Mouse (Mus musculus) heart, adult 18-20 months (tissue): ENCODE measurements around the gene Rbms3. TPM values are rescaled to one million over a fixed set of nuclear protein-coding genes. Genes with fewer than 3 reads are reported as not detected.
A peak's percentile ranks its signal among the peaks of the same experiment; 100 is the strongest.

Experiments used
- DNase-seq, 2 experiments: peaks; one replicate each; pipeline ENCODE4 v3.0.0; 2021 to 2022; ENCODE audit warnings: mixed read lengths in 1 of 2
- total RNA-seq, 2 experiments: library from RNA; stranded (reverse); gene quantifications; 2 replicates each; pipeline ENCODE4 v1.2.3; 2021

Gene Rbms3
- total RNA-seq, 2 experiments from 2014 or later: 7.3 to 9.5 TPM

GRCm38 (mm10) chr9:117484396-117484795 lies 145.3 kb downstream of the Rbms3 start:
- DNase-seq: no peak

GRCm38 (mm10) chr9:117476753-117477152 lies 153.0 kb downstream of the Rbms3 start:
- DNase-seq: no peak

DNA sequence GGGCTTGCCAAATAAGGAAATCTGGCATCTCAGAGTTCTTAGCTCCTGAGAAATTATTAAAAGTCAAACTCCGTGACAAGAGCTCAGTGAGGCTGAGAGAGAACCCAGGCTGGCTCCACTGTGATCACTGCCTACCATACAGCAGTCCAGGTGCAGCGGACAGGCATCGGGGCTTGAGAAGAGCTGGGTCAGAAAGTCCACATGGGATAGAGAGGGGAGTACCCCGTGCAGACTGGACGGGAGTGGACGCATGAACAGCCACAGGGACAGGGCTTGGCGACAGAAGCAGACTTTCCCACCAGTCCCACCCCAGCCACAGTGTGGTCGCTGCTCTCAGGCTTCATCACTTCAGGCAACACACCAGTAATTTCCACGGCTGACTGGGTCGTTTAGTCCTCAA lies 176.9 kb downstream of the Rbms3 start:
- no peak for DNase-seq

DNA sequence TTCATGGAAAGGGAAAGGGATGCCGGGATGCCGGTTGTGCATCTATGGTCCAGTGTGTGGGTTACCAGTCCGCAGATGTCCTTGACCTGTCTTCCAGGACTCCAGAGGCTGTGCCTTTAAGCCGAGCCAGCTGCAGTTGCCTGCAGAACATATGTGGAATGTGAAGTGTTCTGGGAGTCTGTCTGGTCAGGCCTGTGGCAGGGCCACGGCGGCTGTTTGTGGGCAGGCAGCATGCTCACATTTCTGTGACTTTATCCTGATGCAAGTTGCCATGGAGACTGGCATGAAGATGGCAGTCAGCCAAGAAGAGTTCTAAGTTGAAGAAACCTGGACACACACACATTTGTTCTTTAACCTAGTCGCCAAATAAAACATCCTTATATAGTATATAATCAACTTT lies 187.1 kb downstream of the Rbms3 start:
- DNase-seq: no peak

DNA sequence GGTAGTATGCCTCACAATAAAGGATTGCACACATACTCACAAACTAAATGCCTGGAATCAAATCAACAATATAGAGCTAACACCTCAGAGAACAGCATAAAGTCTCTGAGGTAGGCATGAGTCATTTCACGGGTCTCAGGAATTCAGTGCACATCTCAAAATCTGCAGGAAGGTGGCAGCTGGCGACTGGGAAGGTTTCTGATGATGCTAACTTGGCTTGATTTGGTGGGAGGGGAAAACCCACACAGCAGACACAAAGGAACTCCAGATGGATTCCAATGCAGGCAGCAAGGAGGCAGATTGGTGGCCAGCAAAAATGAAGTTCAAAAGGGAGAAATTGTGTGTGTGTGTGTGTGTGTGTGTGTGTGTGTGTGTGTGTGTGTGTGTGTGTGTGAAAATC lies 193.9 kb downstream of the Rbms3 start:
- DNase-seq: no peak

- no peak for DNase-seq
These were observed 199.0 kb downstream of the Rbms3 start for GRCm38 (mm10) chr9:117430670-117431069.

GRCm38 (mm10) chr9:117429217-117430105 lies 200.3 kb downstream of the Rbms3 start:
- no peak for DNase-seq

DNA sequence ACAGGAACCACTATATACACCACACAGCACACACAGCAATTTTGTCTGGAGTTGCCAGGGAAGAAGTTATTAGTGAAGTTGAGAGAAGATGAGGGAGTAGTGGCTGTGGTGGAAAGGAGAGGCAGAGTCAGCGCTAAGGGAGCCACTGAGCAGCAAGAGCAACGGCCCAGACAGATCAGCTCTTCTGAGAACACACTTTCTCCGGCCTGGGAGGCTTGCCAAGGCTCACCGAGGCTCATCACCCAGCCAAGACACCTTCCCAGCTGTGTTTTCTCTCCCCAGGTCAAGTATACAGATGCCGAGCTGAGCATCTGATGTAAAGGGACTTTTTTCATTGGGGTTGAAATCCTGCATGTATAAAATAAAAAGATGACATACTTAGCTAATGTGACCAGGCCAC lies 206.5 kb downstream of the Rbms3 start:
- DNase-seq: no peak

DNA sequence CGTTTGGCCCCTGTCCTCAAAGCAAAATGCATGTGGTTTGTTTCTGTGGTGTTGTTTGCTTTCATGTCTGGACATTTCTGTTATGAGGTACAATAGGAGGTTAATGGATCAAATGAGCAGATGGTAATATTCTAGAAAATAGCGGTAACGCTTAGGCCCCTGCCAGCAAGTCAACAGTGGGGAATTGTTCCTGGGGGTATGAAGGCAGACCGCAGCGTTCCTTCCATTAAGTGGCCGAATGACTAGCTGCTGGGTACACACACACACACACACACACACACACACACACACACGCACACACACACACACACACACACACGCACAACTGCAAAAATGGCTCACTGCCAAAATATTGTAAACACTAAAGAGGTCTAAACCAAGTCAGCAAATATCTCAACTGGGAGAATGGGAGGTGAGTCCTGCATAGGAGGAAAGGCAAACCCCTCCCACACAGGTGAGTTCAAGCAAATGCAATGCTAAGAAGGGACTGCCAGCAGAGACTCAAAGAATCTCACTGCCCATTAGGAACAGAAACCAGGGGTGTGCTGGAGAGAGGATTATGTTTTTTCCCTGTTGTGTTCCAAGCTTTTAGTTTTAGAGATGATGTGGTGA lies 209.7 kb downstream of the Rbms3 start:
- no peak for DNase-seq

DNA sequence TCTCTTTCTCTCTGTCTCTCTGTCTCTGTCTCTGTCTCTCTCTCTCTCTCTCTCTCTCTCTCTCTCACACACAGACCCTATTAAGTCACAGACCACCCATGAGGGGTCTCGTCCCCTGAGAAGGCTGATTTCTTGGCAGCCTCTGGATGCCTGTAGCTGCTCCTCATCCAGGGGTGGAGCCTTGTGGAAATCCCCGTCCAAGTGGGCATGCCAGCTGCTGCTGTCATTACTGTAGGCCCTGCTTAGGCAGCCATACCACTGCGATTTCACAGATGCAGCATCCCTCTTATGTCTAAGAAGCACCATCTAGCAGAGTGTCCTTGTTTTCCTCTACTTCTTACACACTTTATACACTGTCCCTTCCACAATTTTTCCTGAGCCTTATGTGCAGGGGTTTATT lies 216.5 kb downstream of the Rbms3 start:
- no peak for DNase-seq

DNA sequence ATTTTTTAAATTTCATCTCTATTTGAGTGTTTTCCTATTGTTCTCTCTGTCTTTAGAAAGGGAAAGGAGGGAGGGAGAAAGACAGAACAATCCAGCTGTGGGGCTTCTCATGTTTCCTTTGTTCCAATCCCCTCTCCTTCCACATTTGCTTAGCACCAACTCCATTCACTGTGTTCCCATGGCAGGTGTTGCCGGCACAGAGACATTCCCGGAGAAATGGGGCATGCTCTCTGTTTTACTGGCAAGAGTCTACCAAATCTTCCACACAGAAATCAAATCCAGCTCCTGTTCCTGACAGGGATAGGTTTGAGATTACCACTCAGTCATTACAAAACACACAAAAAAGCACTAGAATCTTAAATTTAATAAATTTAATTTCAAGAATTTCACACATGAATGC lies 217.1 kb downstream of the Rbms3 start:
- no peak for DNase-seq

GRCm38 (mm10) chr9:117404621-117405020 lies 225.1 kb downstream of the Rbms3 start:
- no peak for DNase-seq

- DNase-seq: peak in 1 of 2 experiments; percentile 3
These were observed 229.4 kb downstream of the Rbms3 start for GRCm38 (mm10) chr9:117400262-117400671.

DNA sequence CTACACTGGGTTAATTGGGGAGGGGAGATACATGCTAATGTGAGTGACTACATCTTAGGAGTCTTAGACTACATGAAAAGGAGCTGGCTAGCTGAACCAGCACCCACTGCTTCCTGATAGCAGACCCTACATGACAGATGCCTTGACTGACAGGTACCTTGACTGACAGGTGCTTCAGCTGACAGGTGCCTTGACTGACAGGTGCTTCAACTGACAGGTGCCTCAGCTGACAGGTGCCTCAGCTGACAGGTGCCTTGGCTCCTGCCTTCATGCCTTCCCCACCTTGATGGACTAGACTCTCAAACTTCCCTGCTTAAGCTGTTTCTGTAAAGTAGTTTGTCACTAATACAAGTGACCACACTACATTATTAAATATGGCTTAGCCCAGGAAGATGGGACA lies 232.6 kb downstream of the Rbms3 start:
- no peak for DNase-seq

GRCm38 (mm10) chr9:117396586-117396985 lies 233.1 kb downstream of the Rbms3 start:
- DNase-seq: no peak

- peak; percentile 13 to 23 for DNase-seq
These were observed 235.8 kb downstream of the Rbms3 start for GRCm38 (mm10) chr9:117393626-117394525.

- no peak for DNase-seq
These were observed 241.7 kb downstream of the Rbms3 start for GRCm38 (mm10) chr9:117388024-117388423.

DNA sequence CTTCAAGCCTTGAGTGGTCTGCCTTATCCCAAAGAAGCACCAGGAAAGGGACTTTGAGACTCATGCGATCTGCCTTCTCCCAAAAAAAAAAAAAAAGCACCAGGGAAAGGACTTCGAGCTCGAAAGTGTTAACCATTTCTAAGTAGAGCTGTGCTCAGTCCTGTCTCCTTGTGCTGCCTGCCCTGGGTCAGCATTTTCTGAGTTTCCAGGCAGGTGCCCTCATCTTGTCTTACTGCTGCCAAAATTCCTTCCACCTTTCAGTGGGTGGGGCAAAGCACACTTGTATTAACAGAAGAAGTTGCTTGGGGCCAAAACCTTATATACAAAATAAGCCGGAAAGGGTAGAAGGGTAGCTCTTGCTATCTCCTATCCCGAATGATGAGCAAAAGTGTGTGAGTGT lies 248.8 kb downstream of the Rbms3 start:
- no peak for DNase-seq

- DNase-seq: no peak
These were observed 249.6 kb downstream of the Rbms3 start for GRCm38 (mm10) chr9:117380076-117380475.

- no peak for DNase-seq
These were observed 250.2 kb downstream of the Rbms3 start for GRCm38 (mm10) chr9:117379448-117379983.

DNA sequence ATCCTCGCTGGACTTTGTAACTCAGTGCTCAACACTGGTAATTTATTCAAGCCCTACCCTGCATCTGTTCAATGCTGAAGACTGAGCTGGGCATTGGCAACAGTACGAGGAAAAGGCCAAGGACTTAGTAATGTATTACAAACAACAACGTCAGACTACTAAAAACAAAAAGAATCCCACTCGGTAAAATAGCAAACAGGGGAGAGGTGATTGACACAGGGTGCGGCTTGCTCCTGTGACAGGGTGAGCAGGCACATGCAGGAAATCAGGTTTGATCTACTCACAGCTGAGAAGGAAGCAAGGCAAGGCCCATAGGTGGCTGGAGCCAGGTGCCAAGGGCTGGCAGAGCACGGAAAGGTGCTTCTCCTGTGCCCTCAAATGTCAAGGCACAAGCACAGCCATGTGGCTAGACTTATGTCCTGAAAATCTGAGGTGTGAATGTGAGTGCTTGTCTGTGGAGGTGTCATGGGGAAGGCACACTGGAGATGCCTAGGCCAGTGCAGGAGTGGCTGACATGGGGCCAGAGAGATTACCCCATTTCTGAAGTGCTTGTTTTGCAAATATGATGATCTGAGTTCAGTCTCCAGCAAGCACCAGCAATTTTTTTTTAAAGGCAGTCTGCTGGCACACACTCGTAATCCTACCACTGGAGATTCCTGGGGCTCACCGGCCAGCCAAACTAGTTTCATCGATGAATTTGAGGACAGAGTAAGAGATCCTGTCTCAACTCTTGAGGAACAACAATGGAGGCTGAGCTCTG lies 251.4 kb downstream of the Rbms3 start:
- DNase-seq: no peak

DNA sequence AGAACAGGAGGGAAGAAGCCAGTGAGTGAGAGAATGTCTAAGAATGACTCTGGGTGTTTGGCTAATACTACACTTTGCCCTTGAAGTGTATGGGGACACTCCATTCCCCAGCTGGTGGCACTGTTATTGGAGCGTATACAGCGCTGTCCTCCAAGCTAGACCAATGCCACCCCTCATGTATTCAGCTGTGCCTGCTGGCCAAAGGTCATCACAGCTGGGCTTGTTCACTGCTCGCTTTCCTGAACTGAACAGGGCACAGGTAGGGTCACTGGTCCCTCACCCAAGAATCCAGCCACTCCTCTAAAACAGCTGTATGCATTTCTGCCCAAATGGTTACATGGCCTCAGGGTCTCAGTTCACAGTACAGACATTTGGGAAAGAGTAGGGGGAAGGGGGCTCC lies 253.9 kb downstream of the Rbms3 start:
- DNase-seq: no peak
